Mouse (Mus musculus): ENCODE results near the gene Fam149b. TPM values are rescaled to one million over a fixed set of nuclear protein-coding genes. Genes with fewer than 3 reads are reported as not detected.
A peak's percentile ranks its signal among the peaks of the same experiment; 100 is the strongest.
"Not testable (repeated sequence)": the region's sequence is repeated elsewhere in the genome, so short reads cannot be mapped to it uniquely, and the experiment has no call there.

Fam149b gene
- 100 to 1,000 TPM in 1 of 26 experiments, 10 to 100 TPM in 25; 10.9 to 101 (median 48.3) TPM for total RNA-seq (2018; cell fraction: chromatin; rRNA removed)
- total RNA-seq (2018; cell fraction: cytosol; rRNA removed), result 10 to 100 TPM; 11.6 to 25.2 (median 17.8) TPM
- 10 to 100 TPM in 23 of 26 experiments, 1 to 10 TPM in 3; 7.6 to 75.4 (median 23.7) TPM for total RNA-seq (2018; cell fraction: nucleus; rRNA removed)
- polyA plus RNA-seq (2018), result 17.1 to 22.7 TPM (median 22.6 TPM) in 3 replicates

DNA sequence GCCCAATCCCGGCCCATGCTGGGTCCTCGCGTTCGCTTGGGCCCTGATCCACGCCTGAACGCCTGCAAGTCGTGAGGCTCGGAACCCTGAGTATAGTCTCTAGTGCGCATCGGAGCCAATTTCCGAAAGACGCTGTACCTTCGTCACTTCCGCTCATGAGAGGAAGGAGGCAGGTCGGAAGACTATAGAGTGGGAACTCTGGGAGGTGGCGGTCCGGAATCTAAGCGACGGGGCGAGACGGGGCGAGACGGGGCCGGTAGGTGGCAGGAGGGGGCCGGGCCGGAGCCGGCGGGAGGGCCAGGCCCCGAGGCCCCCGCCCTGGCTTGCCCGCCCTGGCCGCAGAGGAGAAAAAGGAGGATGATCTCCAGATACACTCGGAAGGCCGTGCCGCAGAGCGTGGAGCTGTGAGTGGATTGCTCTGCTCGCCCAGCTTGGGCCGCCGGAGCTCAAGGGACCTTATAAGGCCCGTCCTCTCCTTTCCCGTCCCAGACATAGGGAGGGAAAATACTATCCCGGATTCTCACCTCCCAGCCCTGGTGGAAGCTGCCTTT is at the start of gene Fam149b, which contains the start of gene Ecd:
Gene Fam149b, plus strand, starts transcription at position 172 of the 551 bp plus-strand sequence.
Gene Ecd, minus strand, starts transcription at position 131 of the 551 bp plus-strand sequence.
- Histone ChIP-seq H3K36me3 (ENCODE audit: inconsistent target) (0 out of 2 replicates have a peak, but pooled peaks cover 12% of the 10 kb centered on the region), H3K4me3 (ENCODE audit: inconsistent target) (peak within 1 kb of the TSS; percentile 90), H3K27ac (peak within 1 kb of the TSS; percentile 75), H3K79me2 (ENCODE audit: inconsistent target) (peaks cover 51% of the 10 kb centered on the region)
- WGBS (ENCODE audit: missing documents), result 3% methylated on average over 42 of the region's 42 CpGs

DNA sequence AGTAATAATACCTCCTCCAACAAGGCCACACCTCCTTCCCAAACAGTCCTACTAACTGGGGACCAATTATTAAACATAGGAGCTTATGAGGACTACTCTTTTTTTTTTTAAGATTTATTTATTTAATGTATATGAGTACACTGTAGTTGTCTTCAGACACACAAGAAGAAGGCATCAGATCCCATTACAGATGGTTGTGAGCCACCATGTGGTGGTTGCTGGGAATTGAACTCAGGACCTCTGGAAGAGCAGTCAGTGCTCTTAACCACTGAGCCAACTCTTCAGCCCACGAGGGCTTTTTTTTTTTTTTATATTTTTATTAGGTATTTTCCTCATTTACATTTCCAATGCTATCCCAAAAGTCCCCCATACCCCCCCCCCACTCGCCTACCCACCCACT is 42.9 kb upstream of the Fam149b start:
- not testable (repeated sequence) for H3K4me3 ChIP-seq (ENCODE audit: inconsistent target); H3K27ac ChIP-seq
- 25% methylated on average over 1 of the region's 2 CpGs for WGBS (ENCODE audit: missing documents)
- Histone ChIP-seq H3K79me2 (ENCODE audit: inconsistent target) (peaks cover 15% of the 10 kb centered on the region; the same call in 1 of the 2 replicates), H3K36me3 (ENCODE audit: inconsistent target) (peaks cover 45% of the 10 kb centered on the region)

DNA sequence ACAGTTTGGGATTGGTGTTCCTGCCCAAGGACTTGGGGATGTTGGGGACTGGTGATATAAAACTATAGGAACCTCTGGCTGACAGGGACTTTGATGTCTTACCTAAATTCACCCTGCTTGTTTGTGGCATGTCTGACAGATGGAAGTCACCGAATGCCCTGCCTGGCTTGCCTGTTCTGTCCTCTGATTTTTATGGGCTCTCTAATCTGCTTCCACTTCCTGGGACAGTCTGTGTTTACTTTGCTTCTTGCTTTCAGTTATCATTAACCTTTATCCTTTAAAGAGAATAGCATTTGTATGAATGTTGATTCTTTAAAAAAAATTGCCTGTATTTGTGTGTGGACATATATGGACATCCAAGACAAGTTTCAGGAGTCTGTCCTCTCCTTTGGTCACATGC is 32.8 kb upstream of the Fam149b start:
- Histone ChIP-seq H3K79me2 (ENCODE audit: inconsistent target) (no peaks in the 10 kb centered on the region), H3K36me3 (ENCODE audit: inconsistent target) (peaks cover 65% of the 10 kb centered on the region), H3K27ac (no peak overlapping the region), H3K4me3 (ENCODE audit: inconsistent target) (no peak overlapping the region)
- 86% methylated on average over 1 of the region's 1 CpGs for WGBS (ENCODE audit: missing documents)

DNA sequence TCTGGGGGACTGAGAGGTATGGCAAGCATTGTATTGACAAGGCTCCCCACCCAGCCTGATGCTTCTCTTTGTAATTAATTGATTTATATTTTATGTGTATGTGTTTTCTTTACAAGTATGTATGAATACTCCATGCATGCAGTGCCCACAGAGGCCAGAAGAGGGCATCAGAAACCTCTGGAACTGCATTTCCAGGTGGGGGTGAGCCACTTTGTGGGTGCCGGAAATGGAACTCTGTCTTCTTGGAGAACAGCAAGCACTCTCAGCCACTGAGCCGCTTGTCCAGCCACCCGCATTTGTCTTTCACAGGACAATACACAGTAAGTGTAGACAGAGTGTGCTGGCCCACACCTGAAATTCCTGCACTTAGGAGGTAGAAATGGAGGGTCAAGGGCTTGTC is 28.5 kb upstream of the Fam149b start:
- WGBS (ENCODE audit: missing documents), result 87% methylated on average over 3 of the region's 3 CpGs

DNA sequence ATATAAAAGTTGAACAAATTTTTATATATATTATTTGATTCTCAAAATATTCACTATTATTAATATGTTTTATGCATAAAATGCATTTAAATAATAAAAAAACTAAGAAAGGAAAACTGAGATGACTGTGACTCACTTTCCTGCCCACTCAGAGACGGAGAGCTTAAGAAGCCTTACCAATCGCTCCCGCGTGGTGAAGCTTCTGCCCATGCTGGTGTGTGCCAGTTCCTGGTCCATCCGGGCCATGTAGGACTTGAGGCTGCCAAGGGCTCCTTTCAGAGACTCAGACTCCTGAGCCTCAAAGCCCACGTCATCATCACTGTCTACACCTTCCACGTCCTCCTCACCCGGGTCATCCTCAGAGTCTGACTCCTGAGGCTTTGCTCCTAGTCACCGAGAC is 23.8 kb upstream of the Fam149b start:
- Histone ChIP-seq H3K36me3 (ENCODE audit: inconsistent target) (peaks cover 43% of the 10 kb centered on the region), H3K4me3 (ENCODE audit: inconsistent target) (no peak overlapping the region), H3K79me2 (ENCODE audit: inconsistent target) (no peaks in the 10 kb centered on the region), H3K27ac (no peak overlapping the region)
- WGBS (ENCODE audit: missing documents), result 96% methylated on average over 9 of the region's 9 CpGs

More for the DNA sequence above, 28.5 kb upstream of the Fam149b start:
- no peaks in the 10 kb centered on the region for H3K79me2 ChIP-seq (ENCODE audit: inconsistent target)
- peaks cover 40% of the 10 kb centered on the region for H3K36me3 ChIP-seq (ENCODE audit: inconsistent target)
- no peak overlapping the region for H3K27ac ChIP-seq
- H3K4me3 ChIP-seq (ENCODE audit: inconsistent target), result no peak overlapping the region

DNA sequence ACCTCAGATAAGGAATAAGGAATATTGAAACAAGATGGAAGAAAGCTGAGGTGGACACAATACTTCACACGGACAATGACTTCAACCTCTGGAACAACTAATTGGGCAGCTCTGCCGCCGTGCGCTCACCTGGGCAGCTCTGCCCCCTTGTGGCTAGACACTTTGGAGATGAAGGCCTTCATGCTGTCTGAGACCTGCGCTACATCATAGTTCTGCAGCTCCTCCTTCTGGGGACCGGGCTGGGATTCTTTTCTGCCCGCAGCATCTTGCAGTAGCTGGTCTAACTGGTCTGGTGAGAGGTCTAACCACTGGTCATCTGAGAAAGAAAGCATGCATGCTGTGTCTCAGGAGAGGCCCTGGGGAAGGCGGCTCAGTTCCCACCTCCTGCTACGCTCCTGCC is 19.5 kb upstream of the Fam149b start:
- 94% methylated on average over 9 of the region's 9 CpGs for WGBS (ENCODE audit: missing documents)
- no peak overlapping the region for H3K27ac ChIP-seq
- H3K79me2 ChIP-seq (ENCODE audit: inconsistent target), result no peaks in the 10 kb centered on the region
- no peak overlapping the region for H3K4me3 ChIP-seq (ENCODE audit: inconsistent target)
- H3K36me3 ChIP-seq (ENCODE audit: inconsistent target), result peaks cover 61% of the 10 kb centered on the region

DNA sequence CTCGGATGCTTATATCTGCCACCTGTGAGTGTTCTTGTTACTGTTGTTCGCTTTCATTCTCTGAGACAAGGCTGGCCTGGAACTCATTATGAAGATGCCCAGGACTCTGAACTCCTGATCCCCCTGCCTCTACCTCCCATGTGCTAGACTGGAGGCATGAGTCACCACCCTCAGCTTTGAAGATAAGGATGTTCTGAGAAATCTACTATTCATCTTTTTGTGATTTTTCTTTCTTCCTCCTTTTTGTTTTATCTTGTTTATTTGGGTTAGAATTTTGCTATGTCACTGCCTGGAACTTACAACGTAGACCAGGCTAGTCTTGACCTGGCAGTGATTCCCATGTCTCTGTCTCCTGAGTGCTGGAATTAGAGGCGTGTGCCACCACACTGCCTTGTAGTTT is 16.6 kb upstream of the Fam149b start:
- 98% methylated on average over 4 of the region's 4 CpGs for WGBS (ENCODE audit: missing documents)
- Histone ChIP-seq H3K36me3 (ENCODE audit: inconsistent target) (peaks cover 75% of the 10 kb centered on the region), H3K79me2 (ENCODE audit: inconsistent target) (no peaks in the 10 kb centered on the region), H3K27ac (no peak overlapping the region), H3K4me3 (ENCODE audit: inconsistent target) (no peak overlapping the region)

DNA sequence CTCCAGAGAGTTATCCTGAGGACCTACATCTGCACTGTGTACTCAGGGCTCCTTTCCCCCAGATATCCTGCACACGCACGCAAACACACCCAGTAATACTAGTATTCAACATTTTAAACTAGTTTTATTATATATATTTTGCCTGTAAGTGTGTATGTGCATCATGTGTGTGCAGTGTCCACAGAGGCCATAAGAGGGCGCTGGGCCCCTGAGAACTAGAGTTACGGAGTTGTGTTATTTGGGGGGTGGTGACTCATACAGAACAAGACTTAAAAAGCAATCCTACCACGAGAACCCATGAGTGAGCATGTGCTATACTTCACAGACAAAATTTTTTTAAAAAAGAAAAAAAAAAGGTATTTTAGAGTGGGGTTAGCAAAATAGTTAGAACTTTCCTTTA is 8.5 kb upstream of the Fam149b start:
- 91% methylated on average over 5 of the region's 5 CpGs for WGBS (ENCODE audit: missing documents)
- Histone ChIP-seq H3K36me3 (ENCODE audit: inconsistent target) (peaks cover 48% of the 10 kb centered on the region), H3K27ac (no peak overlapping the region), H3K79me2 (ENCODE audit: inconsistent target) (peaks cover 2% of the 10 kb centered on the region; the same call in 1 of the 2 replicates), H3K4me3 (ENCODE audit: inconsistent target) (no peak overlapping the region)

DNA sequence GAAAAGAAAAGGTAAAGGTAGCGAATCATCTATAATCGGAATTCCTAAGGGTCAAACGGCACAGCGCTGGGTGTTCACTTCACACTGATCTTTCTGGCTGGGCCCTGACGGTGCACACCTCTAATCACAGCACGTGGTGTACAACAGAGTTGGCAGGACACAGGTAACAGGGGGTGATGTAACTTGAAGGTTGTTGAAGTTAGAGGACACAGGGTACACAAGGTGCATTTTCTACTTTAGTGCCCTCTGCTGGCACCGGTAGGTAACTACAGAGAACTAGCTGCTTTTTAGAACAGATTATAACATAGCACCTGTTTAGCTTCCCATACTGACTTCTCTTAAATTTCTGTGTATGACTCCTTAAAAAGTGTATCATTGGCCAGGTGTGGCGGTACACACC is 7.8 kb upstream of the Fam149b start:
- 87% methylated on average over 8 of the region's 8 CpGs for WGBS (ENCODE audit: missing documents)
- Histone ChIP-seq H3K36me3 (ENCODE audit: inconsistent target) (peaks cover 51% of the 10 kb centered on the region), H3K4me3 (ENCODE audit: inconsistent target) (no peak overlapping the region), H3K27ac (no peak overlapping the region), H3K79me2 (ENCODE audit: inconsistent target) (peaks cover 9% of the 10 kb centered on the region)

DNA sequence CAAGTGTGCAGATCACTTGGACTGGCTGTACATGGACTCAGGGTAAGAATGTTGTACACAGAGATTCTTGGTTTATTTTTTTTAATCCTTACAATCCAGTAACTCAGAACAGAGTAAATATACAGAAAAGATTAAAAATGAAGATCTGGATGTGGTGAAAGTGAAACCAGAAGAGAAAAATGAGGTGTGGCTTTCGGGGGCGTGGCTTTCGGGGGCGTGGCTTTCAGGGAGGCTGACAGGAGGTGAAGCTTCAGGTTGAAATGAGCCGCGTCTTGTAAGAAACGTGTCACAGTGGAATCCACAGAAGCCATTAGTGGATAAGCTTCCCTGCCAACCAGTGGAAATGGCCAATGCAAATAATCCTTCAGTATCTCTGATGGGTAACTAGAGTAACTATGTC is 7.1 kb upstream of the Fam149b start:
- Histone ChIP-seq H3K36me3 (ENCODE audit: inconsistent target) (peaks cover 47% of the 10 kb centered on the region), H3K4me3 (ENCODE audit: inconsistent target) (no peak overlapping the region), H3K27ac (no peak overlapping the region), H3K79me2 (ENCODE audit: inconsistent target) (peaks cover 17% of the 10 kb centered on the region)
- 80% methylated on average over 7 of the region's 7 CpGs for WGBS (ENCODE audit: missing documents)

DNA sequence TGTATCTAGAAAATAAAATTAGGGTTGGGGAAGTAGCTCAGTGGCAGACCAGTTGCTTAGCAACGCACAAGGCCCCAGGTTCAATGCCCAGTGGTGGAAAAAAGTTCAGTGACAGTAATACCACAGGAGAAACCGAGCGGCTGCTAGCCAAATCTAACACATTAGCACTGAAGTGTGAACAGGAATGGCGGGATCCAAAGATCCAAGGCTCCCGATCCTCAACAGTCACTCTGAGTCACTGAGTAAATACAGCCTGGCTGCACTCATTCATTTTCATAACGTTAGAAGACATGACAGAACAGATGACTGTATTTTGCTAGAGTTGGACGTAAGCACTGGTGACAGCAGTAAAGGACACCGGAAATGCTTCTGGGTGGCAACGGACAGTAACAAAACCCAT is 2.1 kb upstream of the Fam149b start:
- 94% methylated on average over 9 of the region's 9 CpGs for WGBS (ENCODE audit: missing documents)
- Histone ChIP-seq H3K36me3 (ENCODE audit: inconsistent target) (peaks cover 27% of the 10 kb centered on the region; the same call in 1 of the 2 replicates), H3K4me3 (ENCODE audit: inconsistent target) (no peak overlapping the region), H3K27ac (no peak overlapping the region), H3K79me2 (ENCODE audit: inconsistent target) (peaks cover 51% of the 10 kb centered on the region)

DNA sequence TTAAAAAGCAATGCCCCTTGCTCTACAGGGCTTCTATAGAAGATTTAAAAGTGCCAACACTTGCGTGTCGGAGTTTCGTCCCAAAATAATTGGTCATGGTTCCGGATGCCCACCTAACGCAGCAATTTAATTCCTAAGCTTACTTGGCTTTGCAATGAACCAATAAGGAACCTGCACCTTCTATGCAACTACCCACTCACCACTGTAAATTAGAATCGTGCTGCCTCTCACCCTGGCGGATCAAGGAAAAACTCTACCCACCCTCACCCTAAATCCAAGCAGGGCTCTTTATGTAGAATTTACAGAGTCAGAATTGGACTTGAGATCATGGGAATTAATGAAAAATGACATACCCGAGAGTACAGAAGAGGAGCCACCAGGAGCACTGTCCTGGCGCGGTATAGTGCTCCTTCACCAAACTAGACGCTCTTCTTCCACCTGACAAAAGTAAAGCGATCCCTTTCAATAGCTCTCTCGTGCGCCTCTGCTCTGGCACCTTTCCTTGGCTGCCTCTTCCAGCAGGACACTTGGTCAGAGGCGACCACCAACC is 446 bp upstream of the Fam149b start:
- peak overlapping the region; percentile 90 for H3K4me3 ChIP-seq (ENCODE audit: inconsistent target)
- 3% methylated on average over 15 of the region's 15 CpGs for WGBS (ENCODE audit: missing documents)
- 0 out of 2 replicates have a peak, but pooled peaks cover 16% of the 10 kb centered on the region for H3K36me3 ChIP-seq (ENCODE audit: inconsistent target)
- H3K27ac ChIP-seq, result peak overlapping the region; percentile 58
- H3K79me2 ChIP-seq (ENCODE audit: inconsistent target), result peaks cover 51% of the 10 kb centered on the region

DNA sequence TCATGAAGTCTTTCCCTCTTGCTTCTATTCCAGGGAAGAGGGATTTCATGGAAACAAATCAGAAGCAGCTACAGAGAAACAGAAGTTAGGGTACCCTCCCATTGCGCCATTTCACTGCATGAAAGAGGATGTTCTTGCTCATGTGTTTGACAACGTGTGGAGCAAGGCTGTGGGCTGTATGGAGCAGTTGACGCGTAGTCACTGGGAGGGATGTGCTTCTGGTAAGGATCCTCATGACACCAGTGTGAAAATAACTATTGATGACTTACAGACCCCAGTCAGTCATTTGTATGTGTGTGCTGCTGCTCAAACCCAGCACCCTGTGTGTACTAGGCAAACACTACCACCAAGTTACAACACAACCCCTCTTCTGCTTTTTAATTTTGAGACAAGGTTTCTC is 15.3 kb downstream of the Fam149b start:
- Histone ChIP-seq H3K27ac (no peak overlapping the region), H3K4me3 (ENCODE audit: inconsistent target) (no peak overlapping the region), H3K79me2 (ENCODE audit: inconsistent target) (no peaks in the 10 kb centered on the region), H3K36me3 (ENCODE audit: inconsistent target) (peaks cover 31% of the 10 kb centered on the region; the same call in 1 of the 2 replicates)
- 52% methylated on average over 4 of the region's 4 CpGs for WGBS (ENCODE audit: missing documents)

DNA sequence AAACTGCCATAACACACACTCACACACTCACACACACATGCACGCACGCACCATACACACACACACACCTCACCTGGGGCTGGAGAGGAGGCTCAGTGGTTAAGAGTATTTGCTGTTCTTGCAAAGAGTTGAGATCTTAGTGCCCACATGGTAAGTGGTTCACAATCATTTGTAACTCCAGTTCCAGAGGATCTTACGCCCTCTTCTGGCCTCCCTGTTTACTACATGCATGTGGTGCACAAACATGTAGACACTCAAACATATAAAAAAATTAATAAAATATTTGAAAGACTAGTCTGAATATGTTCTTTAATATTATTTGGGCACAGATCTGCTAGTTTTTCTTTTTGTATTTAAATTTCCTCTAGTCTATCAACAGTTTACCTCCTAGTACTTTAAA is 20.3 kb downstream of the Fam149b start:
- Histone ChIP-seq H3K4me3 (ENCODE audit: inconsistent target) (no peak overlapping the region), H3K36me3 (ENCODE audit: inconsistent target) (peaks cover 12% of the 10 kb centered on the region; the same call in 1 of the 2 replicates), H3K79me2 (ENCODE audit: inconsistent target) (no peaks in the 10 kb centered on the region), H3K27ac (no peak overlapping the region)
- 94% methylated on average over 2 of the region's 3 CpGs for WGBS (ENCODE audit: missing documents)

DNA sequence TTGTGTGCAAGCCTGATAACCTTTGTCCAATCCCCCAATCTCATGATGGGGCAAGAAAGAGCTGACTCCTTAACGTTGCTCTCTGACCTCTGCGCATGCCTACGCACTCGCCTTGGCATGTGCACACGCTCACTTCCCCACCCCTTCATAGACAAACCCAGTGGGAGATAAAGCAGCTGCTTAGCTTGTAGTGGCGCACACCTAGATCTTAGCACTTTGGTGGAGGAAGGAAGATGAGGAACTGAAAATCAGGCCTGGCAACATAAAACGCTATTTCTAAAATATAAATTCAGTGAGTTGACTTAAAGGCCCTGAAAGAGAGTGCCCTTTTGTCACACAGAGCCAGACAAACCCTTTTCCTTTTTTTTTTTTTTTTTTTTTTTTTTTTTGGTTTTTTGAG is 22.8 kb downstream of the Fam149b start:
- H3K79me2 ChIP-seq (ENCODE audit: inconsistent target), result no peaks in the 10 kb centered on the region
- peaks cover 3% of the 10 kb centered on the region; the same call in 1 of the 2 replicates for H3K36me3 ChIP-seq (ENCODE audit: inconsistent target)
- no peak overlapping the region for H3K4me3 ChIP-seq (ENCODE audit: inconsistent target)
- H3K27ac ChIP-seq, result no peak overlapping the region
- WGBS (ENCODE audit: missing documents), result 33% methylated on average over 7 of the region's 7 CpGs

All from macrophage (primary cell).